Mouse (Mus musculus) thymus, adult 2 months (tissue): ENCODE measurements around the gene Grk5. TPM values are rescaled to one million over a fixed set of nuclear protein-coding genes. Genes with fewer than 3 reads are reported as not detected.

Experiments used
- DNase-seq: peaks from one replicate; pipeline ENCODE4 v3.0.0; 2021
- H3K27ac ChIP-seq: fragments of 200-500 bp; 2 replicates; pipeline ENCODE4 v1.5.1; 2012; ENCODE audit warnings: low read length, control low read depth; ENCODE audit not compliant: control insufficient read depth, insufficient read depth
- H3K27me3 ChIP-seq: fragments of 200-500 bp; 2 replicates; pipeline ENCODE4 v1.6.1; 2012; ENCODE audit warnings: mild to moderate bottlenecking, low read length, moderate library complexity, mixed read lengths; ENCODE audit not compliant: control insufficient read depth, insufficient read depth
- H3K36me3 ChIP-seq: fragments of 200-500 bp; 2 replicates; pipeline ENCODE4 v1.6.1; 2012; ENCODE audit warnings: mild to moderate bottlenecking, low read length, moderate library complexity; ENCODE audit not compliant: control insufficient read depth, insufficient read depth
- H3K4me1 ChIP-seq: fragments of 200-500 bp; replicated peaks from 2 replicates; pipeline ENCODE4 v1.6.1; 2012; ENCODE audit warnings: low read length; ENCODE audit not compliant: control insufficient read depth, insufficient read depth
- H3K4me3 ChIP-seq: fragments of 200-500 bp; 2 replicates; pipeline ENCODE4 v1.5.1; 2012; ENCODE audit warnings: mild to moderate bottlenecking, low read length, control low read depth, moderate library complexity; ENCODE audit not compliant: control insufficient read depth, insufficient read depth
- CTCF ChIP-seq: fragments of 200-500 bp; IDR thresholded peaks from 2 replicates; pipeline ENCODE4 v1.5.1; 2012; ENCODE audit warnings: mild to moderate bottlenecking, control low read depth, low read length, moderate library complexity, borderline replicate concordance; ENCODE audit not compliant: control insufficient read depth, poor library complexity, insufficient read depth; ENCODE audit errors: extremely low read depth
- POLR2A ChIP-seq: fragments of 200-500 bp; IDR thresholded peaks from 2 replicates; pipeline ENCODE4 v1.6.1; 2012; ENCODE audit warnings: mild to moderate bottlenecking, low read length, control low read depth, moderate library complexity; ENCODE audit not compliant: control insufficient read depth, poor library complexity, insufficient read depth; ENCODE audit errors: extremely low read depth
- WGBS: fragments of 180-500 bp; shearing (Covaris S2); methylation state at CpG from one replicate; pipeline ENCODE4 v1.1.7; 2018; 5-methylcytosine and 5-hydroxymethylcytosine counted together
- polyA plus RNA-seq: library from polyadenylated mRNA; depleted of rRNA; stranded (reverse); fragments of >200 nt; gene quantifications from 2 replicates; pipeline ENCODE4 v1.2.3, GENCODE M21; 2012

The Grk5 gene
- polyA plus RNA-seq, 1 experiment: 2.0 TPM

DNA sequence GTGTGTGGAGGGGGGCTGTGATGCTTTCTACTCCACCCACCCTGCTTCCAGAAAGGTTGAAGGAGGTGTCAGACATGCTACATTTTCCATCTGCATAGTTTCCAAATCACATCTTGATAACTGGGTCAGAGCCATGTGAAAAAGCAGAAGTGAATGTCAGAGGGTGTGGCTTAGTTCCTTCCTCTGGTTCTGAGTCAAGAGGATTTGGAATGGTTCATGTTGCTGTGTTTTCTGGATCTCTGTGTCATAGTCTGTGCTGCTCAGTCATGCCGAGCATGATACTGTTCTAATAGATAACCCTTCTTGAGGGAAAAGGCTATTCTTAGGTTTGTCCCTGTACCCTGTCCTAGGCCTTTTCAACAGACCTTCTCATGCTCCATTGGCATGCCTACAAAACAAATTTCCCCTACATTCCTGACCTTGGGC is 50.4 kb downstream of the Grk5 start:
- Histone ChIP-seq H3K27ac (no peak overlapping the region), H3K4me3 (no peak overlapping the region), H3K27me3 (no peaks in the 10 kb centered on the region), H3K4me1 (no peaks in the 10 kb centered on the region; the same call in 1 of the 2 replicates), H3K36me3 (no peaks in the 10 kb centered on the region)
- WGBS: 50% methylated on average over 1 of the region's 1 CpGs
- no peak for DNase-seq
- TF ChIP-seq POLR2A: no peak
- TF ChIP-seq CTCF: no peak

- WGBS: 97% methylated on average over 1 of the region's 1 CpGs
- Histone ChIP-seq H3K4me1 (no peaks in the 10 kb centered on the region), H3K4me3 (no peak overlapping the region), H3K27ac (no peak overlapping the region), H3K27me3 (no peaks in the 10 kb centered on the region), H3K36me3 (no peaks in the 10 kb centered on the region)
- TF ChIP-seq POLR2A (no peak), CTCF (no peak)
- no peak for DNase-seq
Measured at GRCm38 (mm10) chr19:60940866-60941265, 51.3 kb downstream of the Grk5 start.

DNA sequence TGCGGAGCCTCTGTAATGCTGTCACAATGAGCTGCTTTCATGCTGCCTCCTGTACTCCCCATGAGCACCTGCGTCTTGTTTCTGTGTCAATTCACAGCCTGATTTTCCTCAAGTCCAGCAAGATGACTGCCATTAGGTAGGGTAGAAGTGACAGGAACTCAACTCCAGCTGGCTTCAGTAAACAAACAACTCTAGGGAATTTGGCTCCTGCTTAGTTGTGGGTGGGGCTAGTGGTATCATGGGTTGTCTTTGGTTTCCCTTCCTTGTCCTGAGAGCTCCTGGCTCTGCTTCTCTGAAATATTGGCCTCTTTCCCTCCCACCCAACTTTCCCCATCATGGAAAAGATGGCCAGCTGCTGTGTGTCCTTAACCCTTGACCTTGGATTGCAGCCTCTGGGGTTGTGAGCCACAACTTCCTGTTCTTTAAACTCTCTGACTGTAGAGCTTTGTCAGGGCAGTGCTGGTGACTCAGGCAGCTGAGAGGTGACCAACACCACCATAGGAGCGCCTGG is 56.3 kb downstream of the Grk5 start:
- no peak for DNase-seq
- TF ChIP-seq CTCF: no peak
- no peak for TF ChIP-seq POLR2A
- Histone ChIP-seq H3K4me3 (no peak overlapping the region), H3K4me1 (peaks cover 3% of the 10 kb centered on the region), H3K27ac (no peak overlapping the region), H3K36me3 (no peaks in the 10 kb centered on the region), H3K27me3 (no peaks in the 10 kb centered on the region)
- 87% methylated on average over 3 of the region's 3 CpGs for WGBS

GRCm38 (mm10) chr19:60946656-60947055 is 57.1 kb downstream of the Grk5 start:
- 3% methylated on average over 2 of the region's 2 CpGs for WGBS
- Histone ChIP-seq H3K36me3 (no peaks in the 10 kb centered on the region), H3K27ac (no peak overlapping the region), H3K27me3 (no peaks in the 10 kb centered on the region), H3K4me1 (peaks cover 3% of the 10 kb centered on the region), H3K4me3 (no peak overlapping the region)
- no peak for DNase-seq
- TF ChIP-seq CTCF: no peak
- no peak for TF ChIP-seq POLR2A

DNA sequence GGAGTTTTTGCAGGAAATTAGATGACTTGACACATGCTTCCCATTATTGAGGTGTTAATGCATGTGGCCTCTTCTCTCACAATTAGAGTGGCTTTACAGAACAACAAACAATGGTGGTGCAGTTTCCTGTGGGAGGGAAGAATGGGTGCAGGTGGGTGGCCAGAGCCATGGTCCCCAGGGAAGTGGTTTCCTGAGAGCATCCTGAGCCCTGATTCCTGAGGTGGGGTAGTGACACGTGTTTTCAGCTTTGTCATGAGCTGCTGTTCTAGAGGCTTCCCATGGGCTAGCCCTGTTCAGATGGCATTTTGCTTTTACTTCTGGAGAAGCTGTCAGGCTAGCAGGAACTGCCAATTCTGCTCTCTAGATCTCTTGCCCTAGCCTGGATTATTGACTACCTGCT is 59.4 kb downstream of the Grk5 start:
- TF ChIP-seq CTCF (no peak), POLR2A (no peak)
- DNase-seq: no peak
- no peaks in the 10 kb centered on the region for H3K36me3 ChIP-seq
- H3K27me3 ChIP-seq: no peaks in the 10 kb centered on the region
- H3K4me3 ChIP-seq: no peak overlapping the region
- no peak overlapping the region for H3K27ac ChIP-seq
- peaks cover 3% of the 10 kb centered on the region for H3K4me1 ChIP-seq
- whole genome bisulfite sequencing: 7% methylated on average over 1 of the region's 1 CpGs

DNA sequence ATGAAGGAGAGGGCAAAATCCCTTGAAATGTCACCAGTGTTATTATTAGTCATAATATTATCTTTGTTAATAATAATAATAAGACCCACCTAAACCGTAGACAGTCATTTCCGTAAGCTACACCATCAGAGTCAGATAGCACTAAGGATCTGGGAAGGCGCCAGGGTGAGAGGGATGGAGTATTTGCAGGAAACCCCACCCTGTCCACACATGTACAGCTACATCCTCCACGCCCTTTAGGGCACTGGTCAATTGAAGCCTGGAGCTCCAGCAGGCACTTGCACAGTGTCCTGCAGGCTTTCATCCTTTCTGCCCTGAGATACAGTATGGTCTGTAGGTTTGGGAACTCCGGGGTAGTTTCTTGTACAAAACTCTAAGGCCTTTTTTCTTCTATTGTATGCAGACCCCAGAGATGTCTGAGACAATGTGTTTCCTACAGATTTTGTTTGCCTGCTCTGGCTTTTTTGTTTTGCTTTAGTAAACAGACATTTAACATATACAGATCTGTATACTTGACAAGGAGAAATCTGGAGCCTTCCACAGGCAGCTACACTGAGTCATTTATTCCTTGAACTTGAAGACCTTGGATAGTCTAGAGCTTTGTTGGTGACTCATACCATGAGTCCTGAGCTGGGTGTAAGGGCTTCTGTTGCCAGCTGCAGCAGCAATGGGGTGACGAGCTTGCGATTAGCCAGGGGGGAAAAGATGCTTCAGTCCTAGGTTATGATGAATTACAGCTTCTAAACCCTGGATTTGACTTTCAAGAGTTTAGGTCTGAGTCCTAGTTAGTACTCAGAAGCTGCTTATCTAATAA is 60.7 kb downstream of the Grk5 start:
- TF ChIP-seq POLR2A: no peak
- TF ChIP-seq CTCF: no peak
- no peak for DNase-seq
- no peak overlapping the region for H3K4me3 ChIP-seq
- 90% methylated on average over 7 of the region's 7 CpGs for WGBS
- H3K27ac ChIP-seq: no peak overlapping the region
- H3K36me3 ChIP-seq: no peaks in the 10 kb centered on the region
- no peaks in the 10 kb centered on the region for H3K27me3 ChIP-seq
- H3K4me1 ChIP-seq: peaks cover 3% of the 10 kb centered on the region
